Mouse (Mus musculus): ENCODE data around the gene Pde4c. TPM values are rescaled to one million over a fixed set of nuclear protein-coding genes. Genes with fewer than 3 reads are reported as not detected.

Gene Pde4c
- total and polyA plus RNA-seq, 3 experiments: 0.65 to 3.0 TPM; not detected in 1

GRCm38 (mm10) chr8:70794215-70794614 is 70.7 kb downstream of the Pde4c start:
- Histone ChIP-seq H3K27ac (ENCODE audit: control insufficient read depth, low read depth, low read length) (no peak overlapping the region), H3K27me3 (ENCODE audit: control insufficient read depth in 1 of 2, insufficient read depth in 2 of 2, low read length in 2 of 2) (no peaks in the 10 kb centered on the region), H3K9ac (ENCODE audit: control insufficient read depth, low read depth, low read length, poor library complexity, severe bottlenecking) (no peak overlapping the region), H3K9me3 (replicated peaks; ENCODE audit: insufficient read depth, low read length) (no peaks in the 10 kb centered on the region), H3K79me2 (ENCODE audit: control insufficient read depth, insufficient read depth, low read length, poor library complexity) (peaks cover 17% of the 10 kb centered on the region), H3K36me3 (ENCODE audit: control insufficient read depth in 1 of 2, insufficient read depth in 2 of 2, low read length in 2 of 2) (no peaks in the 10 kb centered on the region; a peak in 1 of 4 replicates), H3K4me1 (ENCODE audit: control insufficient read depth in 1 of 2, insufficient read depth in 2 of 2, low read length in 2 of 2) (peaks cover 0 to 16% of the 10 kb centered on the region in 2 experiments; a peak in 3 of 4 replicates), H3K4me3 (ENCODE audit: control insufficient read depth in 1 of 2, insufficient read depth in 1 of 2, low read depth in 2 of 2, low read length in 2 of 2) (no peak overlapping the region)
- TF ChIP-seq MYC (IDR thresholded peaks at IDR 0.05; ENCODE audit: low read depth, low read length): no peak
- no peak for TF ChIP-seq MEF2A (IDR thresholded peaks at IDR 0.05; ENCODE audit: extremely low read depth, insufficient replicate concordance, low read depth, low read length, poor library complexity, severe bottlenecking)
- TF ChIP-seq ETS1 (IDR thresholded peaks at IDR 0.05; ENCODE audit: low read depth, low read length): no peak
- no peak for TF ChIP-seq TBP (IDR thresholded peaks at IDR 0.05; ENCODE audit: low read depth, low read length)
- no peak for TF ChIP-seq CHD1 (IDR thresholded peaks at IDR 0.05; ENCODE audit: low read depth, low read length)
- TF ChIP-seq MAFK (IDR thresholded peaks at IDR 0.05; ENCODE audit: borderline replicate concordance, low read depth, low read length): no peak
- no peak for TF ChIP-seq MYB (IDR thresholded peaks at IDR 0.05; ENCODE audit: low read depth, low read length)
- TF ChIP-seq USF2 (IDR thresholded peaks at IDR 0.05; ENCODE audit: borderline replicate concordance in 1 of 2, insufficient read depth in 1 of 2, low read depth in 1 of 2, low read length in 2 of 2): no peak
- TF ChIP-seq GATA1 (IDR thresholded peaks at IDR 0.05; ENCODE audit: low read depth, low read length): no peak
- DNase-seq (ENCODE audit: low read depth, low spot score): no peak

DNA sequence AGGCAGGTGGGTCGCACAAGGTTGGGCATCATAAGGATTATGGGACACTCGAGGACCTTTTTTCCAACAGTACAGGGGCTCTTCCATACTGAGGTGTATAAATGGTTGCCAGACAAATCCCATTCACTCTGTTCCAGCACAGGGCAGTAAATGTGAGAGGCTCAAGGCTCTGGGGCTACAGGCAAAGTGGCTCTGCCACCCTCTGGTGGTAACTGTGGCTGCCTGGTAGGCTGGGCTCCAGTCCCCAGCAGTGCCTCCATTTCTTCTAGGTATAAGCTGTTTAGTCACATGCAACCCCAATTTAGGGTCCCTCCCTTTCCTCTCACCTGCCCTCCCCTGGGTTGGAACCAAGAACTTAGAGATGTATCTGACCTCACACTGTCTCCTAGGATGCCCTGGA is 71.8 kb downstream of the Pde4c start:
- Histone ChIP-seq H3K36me3 (ENCODE audit: control insufficient read depth in 1 of 2, insufficient read depth in 2 of 2, low read length in 2 of 2) (no peaks in the 10 kb centered on the region; a peak in 1 of 4 replicates), H3K79me2 (ENCODE audit: control insufficient read depth, insufficient read depth, low read length, poor library complexity) (peaks cover 17% of the 10 kb centered on the region), H3K4me1 (ENCODE audit: control insufficient read depth in 1 of 2, insufficient read depth in 2 of 2, low read length in 2 of 2) (peaks cover 0 to 16% of the 10 kb centered on the region in 2 experiments; a peak in 3 of 4 replicates), H3K9ac (ENCODE audit: control insufficient read depth, low read depth, low read length, poor library complexity, severe bottlenecking) (no peak overlapping the region), H3K4me3 (ENCODE audit: control insufficient read depth in 1 of 2, insufficient read depth in 1 of 2, low read depth in 2 of 2, low read length in 2 of 2) (no peak overlapping the region), H3K9me3 (replicated peaks; ENCODE audit: insufficient read depth, low read length) (no peaks in the 10 kb centered on the region), H3K27ac (ENCODE audit: control insufficient read depth, low read depth, low read length) (no peak overlapping the region), H3K27me3 (ENCODE audit: control insufficient read depth in 1 of 2, insufficient read depth in 2 of 2, low read length in 2 of 2) (no peaks in the 10 kb centered on the region)
- no peak for TF ChIP-seq RCOR1 (IDR thresholded peaks at IDR 0.05; ENCODE audit: low read depth, low read length)
- no peak for TF ChIP-seq ETS1 (IDR thresholded peaks at IDR 0.05; ENCODE audit: low read depth, low read length)
- no peak for TF ChIP-seq BHLHE40 (IDR thresholded peaks at IDR 0.05; ENCODE audit: borderline replicate concordance, low read depth, low read length)
- TF ChIP-seq MXI1 (IDR thresholded peaks at IDR 0.05; ENCODE audit: low read depth, low read length): no peak
- no peak for TF ChIP-seq POLR2AphosphoS5 (IDR thresholded peaks at IDR 0.05; ENCODE audit: borderline replicate concordance, low read depth, low read length)
- no peak for TF ChIP-seq MAX (IDR thresholded peaks at IDR 0.05; ENCODE audit: low read length)
- no peak for DNase-seq (ENCODE audit: low read depth, low spot score)
